ENCODE assay signal across 10 mouse cellular contexts in the genomic region with DNA sequence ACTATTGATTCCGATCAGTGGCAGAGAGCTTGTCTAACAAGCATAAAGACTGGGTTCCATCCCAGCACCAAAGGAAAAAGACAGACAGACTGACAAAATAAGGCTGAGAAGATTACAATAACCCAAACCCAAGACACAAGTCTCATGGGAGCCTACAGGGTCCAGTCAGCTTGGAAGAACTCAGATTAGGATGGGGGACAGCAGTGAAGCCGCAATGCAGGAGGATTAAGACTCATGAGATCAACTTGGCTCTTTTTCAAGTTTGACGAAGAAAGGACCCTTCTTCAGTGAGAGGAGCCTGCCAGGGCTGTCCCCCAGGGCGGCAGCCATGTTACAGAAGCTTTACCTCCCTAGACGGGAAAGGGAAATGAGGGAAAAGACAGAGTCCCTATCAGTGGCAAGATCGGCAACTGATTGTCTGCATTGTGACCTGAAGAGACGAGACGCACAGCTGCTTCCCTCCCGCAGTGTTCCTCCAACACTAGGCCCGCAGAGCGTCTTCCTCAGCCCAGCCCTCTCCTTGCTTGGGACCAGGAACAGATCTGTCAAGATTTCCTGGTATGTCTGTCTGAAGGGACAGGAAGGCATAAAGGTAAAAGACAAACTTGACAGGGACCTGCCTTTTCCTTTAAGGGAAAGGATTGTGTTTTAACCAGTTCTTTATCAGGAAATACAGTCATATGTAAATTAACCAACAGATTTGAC. TPM values are rescaled to one million over a fixed set of nuclear protein-coding genes. Genes with fewer than 3 reads are reported as not detected.
A peak's percentile ranks its signal among the peaks of the same experiment; 100 is the strongest.
DNase-seq lines count a peak whose midpoint lies in the region; ATAC-seq and TF ChIP-seq lines count a peak whose summit lies in the region.
"Had no signal": no experiment of that assay in that cellular context is flagged by ENCODE, and none has a peak within 500 bp of the region (broad histone marks: within the 10 kb centered on the region; RNA-seq: fewer than 3 reads in every experiment).

No protein-coding gene starts in this region.

- H3K9me3 ChIP-seq in embryonic facial prominence, embryonic 12.5 days: no peaks in the 10 kb centered on the region
- H3K9me3 ChIP-seq in midbrain, embryonic 16.5 days (replicated peaks; ENCODE audit: control insufficient read depth, low read length, poor library complexity, severe bottlenecking): no peaks in the 10 kb centered on the region
- H3K9me3 ChIP-seq: G1E had no signal

- H3K9ac ChIP-seq in embryonic facial prominence, embryonic 12.5 days: no peak overlapping the region
- no peak overlapping the region for H3K9ac ChIP-seq in midbrain, embryonic 16.5 days (ENCODE audit: low read depth, low read length)
- H3K9ac ChIP-seq: liver, embryonic 14.5 days had no signal

- no peak overlapping the region for H3K4me3 ChIP-seq in layer of hippocampus, adult 2 months
- H3K4me3 ChIP-seq in embryonic facial prominence, embryonic 12.5 days: no peak overlapping the region
- H3K4me3 ChIP-seq in midbrain, embryonic 16.5 days (ENCODE audit: low read depth, low read length): no peak overlapping the region

- peaks cover 39% of the 10 kb centered on the region for H3K36me3 ChIP-seq in embryonic facial prominence, embryonic 12.5 days
- H3K36me3 ChIP-seq in midbrain, embryonic 16.5 days (ENCODE audit: control insufficient read depth, insufficient read depth, low read length): peaks cover 18% of the 10 kb centered on the region

- H3K4me2 ChIP-seq in embryonic facial prominence, embryonic 12.5 days (replicated peaks): no peak overlapping the region
- no peak overlapping the region for H3K4me2 ChIP-seq in midbrain, embryonic 16.5 days (ENCODE audit: low read length)

- H3K4me1 ChIP-seq in embryonic facial prominence, embryonic 12.5 days: peaks cover 4% of the 10 kb centered on the region; the same call in 1 of the 2 replicates
- H3K4me1 ChIP-seq in midbrain, embryonic 16.5 days (ENCODE audit: control insufficient read depth, insufficient read depth, low read length): peaks cover 4% of the 10 kb centered on the region; the same call in 1 of the 2 replicates

- no peak for ATAC-seq in embryonic facial prominence, embryonic 12.5 days (ENCODE audit: insufficient number of reproducible peaks, insufficient read depth, low FRiP score, low TSS enrichment)
- ATAC-seq in midbrain, embryonic 16.5 days: no peak

- no peak for TF ChIP-seq CTCF in layer of hippocampus, adult 2 months (conservative IDR thresholded peaks at IDR 0.05)

- DNase-seq in layer of hippocampus, adult 2 months (ENCODE audit: low spot score in 2 of 2): no peak
- DNase-seq in layer of hippocampus, adult 9-10 months (ENCODE audit: low spot score): no peak
- peak; percentile 71 for DNase-seq in ZHBTc4 (ENCODE audit: low read depth, low spot score)
- no peak for DNase-seq in cerebellum, postnatal 36 days
- no peak for DNase-seq in cerebellum, adult 9-10 months
- DNase-seq: kidney, adult 8-10 months had no signal

- peak overlapping the region; percentile 37; the same call in 1 of the 2 replicates for H3K27ac ChIP-seq in layer of hippocampus, adult 2 months
- peak overlapping the region; percentile 17; the same call in 1 of the 2 replicates for H3K27ac ChIP-seq in embryonic facial prominence, embryonic 12.5 days
- peak overlapping the region; percentile 69 for H3K27ac ChIP-seq in midbrain, embryonic 16.5 days (ENCODE audit: low read length)
- H3K27ac ChIP-seq: liver, embryonic 14.5 days had no signal

- WGBS in embryonic facial prominence, embryonic 12.5 days: 53% methylated on average over 11 of the region's 11 CpGs
- 21% methylated on average over 11 of the region's 11 CpGs for WGBS in midbrain, embryonic 16.5 days

- H3K27me3 ChIP-seq in embryonic facial prominence, embryonic 12.5 days: no peaks in the 10 kb centered on the region
- no peaks in the 10 kb centered on the region for H3K27me3 ChIP-seq in midbrain, embryonic 16.5 days (ENCODE audit: control insufficient read depth, insufficient read depth, low read depth, low read length)

RNA-seq across cellular contexts. Expression of a gene that starts 11.3 kb away (rescaled TPM):
- 10 to 100 TPM; 39.6 to 40.1 TPM for total RNA-seq in layer of hippocampus, adult 2 months (2021)
- 66.5 and 71.9 TPM in 2 replicates for polyA plus RNA-seq in embryonic facial prominence, embryonic 12.5 days (2016; fragmentation: Nextera tagmentation; extraction: Ambion mirVana)
- 82.0 and 82.5 TPM in 2 replicates for polyA plus RNA-seq in midbrain, embryonic 16.5 days (2015; fragmentation: Nextera tagmentation; extraction: Ambion mirVana)

RNA-seq across cellular contexts. Expression of a gene that starts 11.5 kb away (rescaled TPM):
- total RNA-seq in layer of hippocampus, adult 2 months (2021): 100 to 1,000 TPM; 124 to 126 TPM
- 25.8 and 26.4 TPM in 2 replicates for polyA plus RNA-seq in embryonic facial prominence, embryonic 12.5 days (2016; fragmentation: Nextera tagmentation; extraction: Ambion mirVana)
- polyA plus RNA-seq in midbrain, embryonic 16.5 days (2015; fragmentation: Nextera tagmentation; extraction: Ambion mirVana): 64.0 and 71.5 TPM in 2 replicates

RNA-seq across cellular contexts. Expression of a gene that starts 19.4 kb away (rescaled TPM):
- total RNA-seq in layer of hippocampus, adult 2 months (2021): 10 to 100 TPM; 91.6 to 96.4 TPM
- polyA plus RNA-seq in embryonic facial prominence, embryonic 12.5 days (2016; fragmentation: Nextera tagmentation; extraction: Ambion mirVana): 61.2 and 61.3 TPM in 2 replicates
- polyA plus RNA-seq in midbrain, embryonic 16.5 days (2015; fragmentation: Nextera tagmentation; extraction: Ambion mirVana): 69.4 and 77.1 TPM in 2 replicates

RNA-seq across cellular contexts. Expression of a gene that starts 48.7 kb away (rescaled TPM):
- 10 to 100 TPM; 64.6 to 66.8 TPM for total RNA-seq in layer of hippocampus, adult 2 months (2021)
- polyA plus RNA-seq in embryonic facial prominence, embryonic 12.5 days (2016; fragmentation: Nextera tagmentation; extraction: Ambion mirVana): 83.7 and 89.2 TPM in 2 replicates
- polyA plus RNA-seq in midbrain, embryonic 16.5 days (2015; fragmentation: Nextera tagmentation; extraction: Ambion mirVana): 80.3 and 84.6 TPM in 2 replicates

RNA-seq across cellular contexts. Expression of a gene that starts 50.5 kb away (rescaled TPM):
- under 1 TPM; 0.67 to 0.93 TPM for total RNA-seq in layer of hippocampus, adult 2 months (2021)
- 2.9 and 3.1 TPM in 2 replicates for polyA plus RNA-seq in embryonic facial prominence, embryonic 12.5 days (2016; fragmentation: Nextera tagmentation; extraction: Ambion mirVana)
- polyA plus RNA-seq in midbrain, embryonic 16.5 days (2015; fragmentation: Nextera tagmentation; extraction: Ambion mirVana): 0.88 and 1.3 TPM in 2 replicates

Comparison
In these comparisons a context has a peak if more than half of its experiments do, and no peak if none do; other contexts are left out.
1. H3K27ac ChIP-seq: peak in every context shown above with its lines; median percentile 69 in midbrain, embryonic 16.5 days; 37 in layer of hippocampus, adult 2 months; 17 in embryonic facial prominence, embryonic 12.5 days.